8 mouse cellular contexts compared by ENCODE assay signal in genomic region chr2:159645861-159646260, GRCm38 (mm10).
DNase-seq lines count a peak whose midpoint lies in the region; TF ChIP-seq lines count a peak whose summit lies in the region.
"Had no signal": no experiment of that assay in that cellular context is flagged by ENCODE, and none has a peak within 500 bp of the region (broad histone marks: within the 10 kb centered on the region; RNA-seq: fewer than 3 reads in every experiment).

No protein-coding gene starts in this region.

- DNase-seq in left cerebral cortex, postnatal 25 days (ENCODE audit: low spot score in 2 of 2): peak; percentile 10 to 14
- no peak for DNase-seq in left cerebral cortex, adult 18-20 months (ENCODE audit: low spot score in 2 of 2)
- peak; percentile 82 for DNase-seq in adipocyte (ENCODE audit: low spot score)
- DNase-seq in kidney, postnatal 36 days: peak; percentile 14 to 64
- peak; percentile 59 for DNase-seq in skeletal muscle tissue, adult 2 months (ENCODE audit: low read depth, low spot score)
- DNase-seq in MN1 (ENCODE audit: low spot score): no peak

- no peaks in the 10 kb centered on the region for H3K4me1 ChIP-seq in cortical plate, adult 2 months (ENCODE audit: control insufficient read depth, insufficient read depth, low read length)
- H3K4me1 ChIP-seq: hindbrain, embryonic 15.5 days had no signal

- no peak overlapping the region for H3K4me3 ChIP-seq in cortical plate, adult 2 months (ENCODE audit: insufficient read depth, low read length)
- H3K4me3 ChIP-seq: hindbrain, embryonic 15.5 days had no signal

- intact Hi-C loops in left cerebral cortex, postnatal 25 days (cut with DNase I): no loop called here

- H3K27ac ChIP-seq in cortical plate, adult 2 months (ENCODE audit: insufficient read depth, low read length): no peak overlapping the region
- H3K27ac ChIP-seq: hindbrain, embryonic 15.5 days had no signal

- TF ChIP-seq CTCF in cortical plate, adult 2 months (IDR thresholded peaks at IDR 0.05; ENCODE audit: extremely low read depth, insufficient read depth, low read length): peak; percentile 46

- TF ChIP-seq POLR2A in cortical plate, adult 2 months (IDR thresholded peaks at IDR 0.05; ENCODE audit: extremely low read depth, insufficient read depth, low read length): no peak

Comparison
In these comparisons a context has a peak if more than half of its experiments do, and no peak if none do; other contexts are left out.
1. DNase-seq: peak in left cerebral cortex, postnatal 25 days (2 of 2), adipocyte (single experiment), kidney, postnatal 36 days (2 of 2) and skeletal muscle tissue, adult 2 months (single experiment); none in left cerebral cortex, adult 18-20 months (0 of 2) and MN1 (single experiment).